Mouse (Mus musculus) megakaryocyte, adult 5-6 weeks (primary cell): ENCODE data around the gene Itga8. TPM values are rescaled to one million over a fixed set of nuclear protein-coding genes. Genes with fewer than 3 reads are reported as not detected.

Source experiments
- ATAC-seq: 2 replicates; pipeline ENCODE4 v1.8.0; 2016; ENCODE audit warnings: mild to moderate bottlenecking, inconsistent platforms; ENCODE audit not compliant: poor library complexity, severe bottlenecking
- total RNA-seq, 2 experiments: library from RNA; stranded (forward) in 1 of 2; stranded (reverse) in 1 of 2; fragments of 153-499, 151-499 nt in 1 of 2; fragments of 221-1000, 200-1000 nt in 1 of 2; gene quantifications; 2 replicates each; pipeline versions ENCODE4 v1.2.3 to v1.2.4; 2015 to 2017

Itga8 gene
- total RNA-seq (2015) (8.3 and 11.4 TPM in 2 replicates), total RNA-seq (2017) (8.9 and 15.0 TPM in 2 replicates)

DNA sequence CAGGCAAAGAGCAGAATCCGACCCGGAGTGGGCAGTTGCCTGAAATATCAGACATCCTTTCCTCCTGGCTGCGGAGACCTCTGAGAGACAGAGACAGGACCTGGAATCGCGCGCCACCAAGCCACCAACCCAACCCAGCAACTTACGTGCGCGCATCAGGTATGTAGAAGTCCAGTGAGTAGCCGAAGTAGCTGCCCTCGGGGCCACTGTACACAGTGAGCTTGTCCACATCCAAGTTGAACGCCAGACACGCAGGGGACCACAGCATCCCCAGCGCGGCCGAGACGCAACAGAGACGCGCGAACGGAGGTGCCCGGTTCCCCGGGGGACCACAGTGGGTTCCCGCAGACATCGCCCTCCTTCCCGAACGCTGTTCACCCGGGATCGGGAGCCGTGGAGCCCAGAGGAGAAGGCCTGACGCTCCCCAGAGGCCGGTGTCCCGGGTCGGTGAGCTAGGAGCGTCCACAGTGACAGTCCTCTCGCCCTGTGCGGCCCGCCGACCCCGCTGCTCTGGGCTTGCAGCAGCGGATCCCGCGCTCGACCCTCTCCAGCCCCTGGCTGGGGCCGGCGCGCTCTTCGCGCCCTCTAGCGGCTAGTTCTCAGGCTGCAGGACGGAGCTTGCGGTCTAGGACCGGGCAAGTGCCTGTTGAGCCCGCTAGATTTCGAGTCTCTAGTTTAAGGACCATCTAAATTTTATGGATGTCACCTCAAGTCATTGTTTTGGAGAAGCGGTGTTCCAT is at the start of gene Itga8:
Itga8 (minus strand) TSS at position 492 of the 740 bp plus-strand sequence.
- ATAC-seq: peak; percentile 96

DNA sequence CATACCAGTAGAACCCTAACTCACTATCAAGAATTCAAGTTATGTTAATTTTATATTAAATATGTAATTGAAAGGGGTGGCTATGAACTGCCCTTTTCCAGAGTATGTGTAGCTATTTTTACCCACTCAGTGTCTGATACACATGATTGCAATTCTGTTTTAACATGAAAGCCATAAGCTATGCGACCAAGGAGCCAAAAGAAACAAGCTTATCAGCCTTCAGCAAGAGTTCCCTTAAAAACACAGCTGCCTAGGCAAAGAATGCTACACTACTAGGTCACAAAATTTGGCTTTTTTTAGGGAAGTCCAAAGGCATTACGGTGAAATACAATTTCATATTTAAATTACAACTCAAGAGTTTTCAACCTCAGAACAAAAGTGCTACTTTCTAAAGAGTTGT is 47.2 kb upstream of the Itga8 start:
- ATAC-seq: no peak

DNA sequence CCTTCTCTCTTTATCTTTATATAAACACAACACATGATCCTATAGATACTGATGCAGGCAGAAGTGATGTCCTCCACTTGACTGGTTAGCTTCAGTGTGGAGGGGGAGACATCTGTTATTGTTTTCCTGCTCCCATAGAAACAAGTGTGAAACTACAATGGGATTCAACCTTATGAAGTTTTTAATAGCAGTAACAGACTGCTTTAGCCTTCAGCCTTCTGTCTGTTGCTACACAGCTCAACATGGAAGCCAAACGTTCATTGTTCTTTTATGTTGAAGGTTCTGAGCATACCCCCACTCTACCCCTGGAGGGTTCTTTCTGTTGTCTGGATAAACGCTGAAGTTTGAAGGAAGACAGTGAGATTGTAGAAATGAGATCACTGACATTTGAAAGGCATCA is 30.2 kb upstream of the Itga8 start:
- ATAC-seq: no peak

DNA sequence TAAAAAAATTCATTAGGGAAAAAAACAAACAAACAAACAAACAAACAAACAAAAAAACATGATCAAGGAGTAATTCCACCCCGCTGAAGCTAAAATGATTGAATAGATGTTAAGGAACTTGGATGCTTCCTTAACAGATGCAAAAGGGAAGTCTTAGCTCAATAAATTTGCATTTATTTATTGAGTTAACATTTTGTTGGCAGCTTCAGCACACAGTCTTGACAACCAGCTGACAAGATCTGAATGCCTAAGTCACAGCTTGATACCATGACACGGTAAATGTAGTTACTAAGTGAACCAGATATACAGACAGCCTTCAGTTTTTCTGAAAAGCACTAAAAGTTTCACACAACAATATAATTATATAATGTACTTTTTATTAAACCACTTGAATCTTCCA is 27.9 kb upstream of the Itga8 start:
- no peak for ATAC-seq

DNA sequence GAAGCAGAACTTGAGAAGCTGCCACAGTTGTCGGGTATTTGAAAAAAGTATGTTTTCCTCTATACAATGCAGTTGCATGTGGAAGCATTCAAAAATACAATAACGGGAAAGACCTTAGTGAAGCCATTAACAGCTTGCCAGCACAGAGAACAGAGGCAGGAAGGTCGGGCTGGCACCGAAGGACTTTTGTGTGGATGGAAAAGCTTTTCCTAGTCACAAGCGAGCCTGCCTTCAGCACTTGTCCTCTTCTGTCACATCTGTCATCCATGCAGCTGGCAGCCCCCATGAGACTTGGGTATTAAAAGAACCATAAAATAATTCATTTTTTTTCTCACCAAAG is 27.3 kb upstream of the Itga8 start:
- ATAC-seq: no peak

DNA sequence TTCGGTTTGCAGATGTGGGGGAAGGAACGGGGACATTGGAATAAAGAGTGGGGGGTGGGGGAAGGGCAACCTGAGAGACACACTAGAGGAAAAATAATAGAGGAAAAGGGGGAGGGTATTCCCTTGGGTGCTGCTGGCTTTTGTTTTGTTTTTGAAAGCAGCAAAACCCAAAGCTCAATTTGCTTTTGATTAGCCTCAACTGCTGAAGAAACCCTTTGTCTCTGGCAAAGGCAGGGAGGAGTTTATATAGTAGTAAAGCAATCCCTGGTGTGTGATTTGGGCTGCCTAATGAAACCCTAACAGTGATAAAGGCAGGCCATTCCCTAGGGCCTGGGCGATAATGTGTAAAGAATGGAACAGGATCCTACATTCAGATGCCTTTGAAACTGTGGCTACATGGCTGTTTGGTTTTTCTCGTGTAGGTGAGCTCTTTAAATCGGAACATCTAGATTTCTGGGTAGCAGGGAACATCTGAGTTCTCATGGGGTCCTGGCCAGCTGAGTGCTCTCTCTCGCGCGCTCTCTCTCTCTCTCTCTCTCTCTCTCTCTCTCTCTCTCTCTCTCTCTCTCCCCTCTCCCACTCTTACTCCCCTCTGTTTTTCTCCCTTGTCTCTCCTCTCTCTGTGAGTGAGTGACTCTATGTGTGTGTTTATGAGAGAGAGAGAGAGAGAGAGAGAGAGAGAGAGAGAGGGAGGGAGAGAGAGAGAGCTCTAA is 26.8 kb upstream of the Itga8 start:
- ATAC-seq: no peak

DNA sequence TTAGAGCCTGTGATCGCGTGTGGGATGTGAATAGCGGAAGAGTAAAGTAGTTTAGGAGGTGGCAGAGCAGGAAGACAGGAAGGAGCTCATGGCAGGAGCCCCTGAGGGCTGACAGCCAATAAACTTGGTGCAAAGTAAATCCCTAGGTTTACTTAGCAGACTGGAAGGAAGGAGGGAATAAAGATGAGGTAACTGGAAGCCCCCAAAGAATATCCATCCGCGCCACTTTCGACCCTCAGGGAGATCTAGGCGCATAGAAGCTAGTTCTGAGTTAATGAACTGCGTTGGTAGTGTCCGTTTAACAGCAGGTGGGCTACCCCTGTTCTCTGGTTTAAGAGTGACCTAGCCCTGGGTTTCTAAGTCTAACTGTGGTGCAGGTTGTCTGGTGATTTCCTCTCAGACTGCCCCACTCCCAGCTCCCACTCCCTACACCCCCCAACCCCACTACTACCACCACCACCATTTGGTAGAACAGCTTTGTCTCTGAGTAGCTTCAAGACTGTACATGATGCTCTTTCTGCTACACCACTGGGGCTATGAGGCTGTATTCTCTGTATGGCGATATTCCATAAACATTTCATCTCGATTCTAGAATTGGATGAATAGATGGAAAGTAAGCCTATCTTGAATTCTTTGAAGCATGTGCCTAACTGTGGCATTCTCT is 26.1 kb upstream of the Itga8 start:
- ATAC-seq: no peak

DNA sequence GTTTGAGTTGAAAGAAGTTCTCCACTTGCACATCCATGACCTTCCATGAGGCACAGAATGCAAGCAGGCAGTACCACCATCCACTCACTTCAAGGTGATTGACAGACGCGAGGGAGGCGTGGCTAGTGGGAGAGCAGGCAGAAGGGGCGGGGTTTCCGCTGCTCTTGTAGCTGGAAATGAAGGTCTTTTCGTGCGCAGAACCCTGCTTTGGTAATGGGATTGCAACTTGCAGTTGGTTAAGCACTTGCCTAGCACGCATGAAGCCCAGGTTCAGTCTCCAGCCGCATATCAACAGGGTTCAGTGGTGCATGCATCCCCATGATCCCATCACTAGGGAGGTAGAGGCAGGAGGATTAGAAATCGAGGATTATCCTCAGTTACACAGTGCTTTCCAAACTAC is 25.5 kb upstream of the Itga8 start:
- ATAC-seq: peak; percentile 76

DNA sequence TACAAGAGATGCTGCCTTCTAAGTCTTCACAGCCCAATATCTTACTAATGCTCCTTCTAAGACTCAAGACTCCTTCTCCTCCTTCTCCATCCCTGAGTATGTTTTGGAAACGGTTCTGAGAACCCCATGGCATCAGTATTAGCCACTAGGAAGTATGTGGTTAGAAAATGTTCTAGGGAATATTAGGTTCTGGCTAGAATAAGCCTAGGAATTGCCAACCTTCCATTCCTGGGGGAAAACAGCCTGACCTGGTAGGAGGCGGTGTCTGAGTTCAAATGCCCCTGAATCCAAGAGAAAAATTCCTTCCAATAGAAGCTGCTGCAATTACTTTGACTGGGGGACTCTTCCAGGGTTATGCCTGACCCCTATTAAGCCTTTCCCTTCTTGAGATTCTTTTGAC is 24.1 kb upstream of the Itga8 start:
- ATAC-seq: no peak

DNA sequence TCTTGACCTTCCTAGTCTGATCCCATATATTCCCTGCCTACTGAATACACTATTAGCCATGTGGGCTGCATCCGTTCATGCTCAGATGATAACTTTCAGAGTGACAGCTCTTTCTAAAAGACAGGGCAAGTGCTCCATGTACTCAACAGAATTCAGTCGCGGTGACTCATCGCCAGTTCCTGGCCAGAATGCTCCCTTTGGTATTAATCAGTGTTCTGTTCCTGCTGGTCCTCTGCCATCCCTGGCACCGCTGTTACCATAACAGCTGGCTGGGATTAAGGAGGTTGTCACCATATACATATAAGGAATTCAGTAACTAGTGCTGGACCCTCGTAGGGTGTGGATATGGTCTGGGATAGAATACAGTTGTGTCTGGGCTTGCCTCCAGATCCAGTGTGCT is 23.7 kb upstream of the Itga8 start:
- no peak for ATAC-seq

DNA sequence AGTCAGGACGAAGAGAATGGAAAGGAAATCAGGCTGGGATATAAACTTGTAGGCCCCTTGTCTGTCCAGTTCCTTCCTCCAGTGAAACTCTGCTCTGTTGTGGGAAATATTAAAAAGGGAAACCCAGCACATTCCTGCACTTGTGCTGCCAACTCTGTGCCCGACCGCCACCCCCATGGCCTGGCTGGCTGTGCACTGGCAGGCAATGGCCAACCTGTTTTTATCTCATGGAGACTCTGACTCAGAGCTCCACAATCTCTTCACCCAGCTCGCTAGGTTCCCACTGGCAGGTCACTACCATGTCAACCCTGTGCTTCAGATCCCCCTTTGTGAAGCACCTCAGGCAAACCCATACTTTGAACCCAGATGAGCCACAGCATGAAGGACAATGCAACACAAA is 19.2 kb upstream of the Itga8 start:
- ATAC-seq: no peak

DNA sequence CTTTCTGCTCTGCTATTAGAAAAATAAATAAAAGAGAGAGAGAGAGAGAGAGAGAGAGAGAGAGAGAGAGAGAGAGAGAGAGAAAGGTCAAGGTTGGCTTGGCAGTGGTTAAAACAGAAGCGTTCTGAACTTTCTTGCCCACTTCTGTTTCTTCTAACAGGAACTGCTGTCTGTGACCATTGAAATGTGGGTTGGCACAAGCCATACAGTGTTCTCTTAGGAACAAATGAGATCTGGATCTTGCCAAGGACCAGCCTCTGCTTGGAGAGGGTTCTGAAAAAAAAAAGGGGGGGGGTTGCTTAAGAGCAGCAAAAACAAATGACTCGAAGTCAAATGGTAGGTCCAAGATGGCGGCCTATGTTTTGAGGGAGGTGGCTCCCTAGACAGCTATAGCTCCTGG is 17.0 kb upstream of the Itga8 start:
- peak; percentile 23; the same call in 1 of the 2 replicates for ATAC-seq

DNA sequence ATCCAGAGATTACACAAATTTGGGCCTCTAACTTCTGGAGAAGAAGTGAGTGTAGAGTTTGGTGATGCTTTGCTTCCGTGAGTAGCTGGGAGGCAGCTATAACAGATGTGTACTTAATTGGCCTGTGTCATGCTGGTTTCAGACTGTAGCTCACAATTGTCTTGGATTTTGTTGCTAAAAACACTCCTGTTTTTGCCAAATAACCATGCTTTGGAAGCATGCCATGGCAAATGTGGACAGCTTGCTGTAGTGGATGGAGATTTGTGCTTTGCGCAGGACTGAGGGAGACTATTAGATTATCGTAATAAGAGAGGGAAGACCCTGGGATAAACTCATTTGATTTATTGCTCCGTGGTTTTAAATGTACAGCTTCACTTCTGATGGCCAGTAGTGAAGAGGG is 16.3 kb upstream of the Itga8 start:
- no peak for ATAC-seq

DNA sequence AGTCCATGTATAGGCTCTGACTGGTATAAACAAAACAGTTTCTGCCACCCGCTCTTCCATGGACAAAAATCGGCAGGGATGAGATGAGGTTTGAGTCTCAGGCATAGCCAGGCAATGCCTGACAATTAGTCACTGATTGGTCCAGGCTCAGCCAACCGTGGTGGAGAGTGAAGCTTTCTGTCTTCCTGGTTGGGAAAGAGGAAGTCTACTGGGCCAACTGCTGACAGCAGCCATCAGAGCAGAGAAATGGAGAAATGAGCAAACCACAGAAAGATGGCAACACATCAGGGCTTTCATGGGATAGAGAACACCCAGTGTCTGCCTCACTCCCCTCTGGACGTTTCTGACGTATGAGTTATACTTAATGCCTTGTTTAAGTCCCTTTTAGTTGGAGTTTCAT is 15.6 kb upstream of the Itga8 start:
- ATAC-seq: peak; percentile 97

DNA sequence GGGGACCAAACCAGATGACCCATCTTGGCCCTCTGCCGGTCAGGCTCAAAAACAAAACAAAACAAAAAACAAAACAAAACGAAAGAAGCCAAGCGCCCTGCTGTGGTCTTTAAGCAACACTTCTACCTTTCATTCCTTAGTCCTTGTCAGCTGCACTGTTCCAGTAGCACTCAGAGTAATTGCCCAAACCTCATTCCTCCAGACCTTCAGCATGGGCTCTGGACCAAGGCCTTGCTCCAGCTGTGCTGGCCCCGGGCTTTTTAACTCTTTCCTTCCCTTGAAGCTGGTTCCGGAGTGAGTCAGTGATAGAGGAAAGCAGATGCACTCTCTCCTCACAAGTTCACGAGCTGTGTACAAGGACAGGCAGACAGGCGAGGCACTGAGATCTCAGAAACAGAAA is 14.6 kb upstream of the Itga8 start:
- no peak for ATAC-seq

DNA sequence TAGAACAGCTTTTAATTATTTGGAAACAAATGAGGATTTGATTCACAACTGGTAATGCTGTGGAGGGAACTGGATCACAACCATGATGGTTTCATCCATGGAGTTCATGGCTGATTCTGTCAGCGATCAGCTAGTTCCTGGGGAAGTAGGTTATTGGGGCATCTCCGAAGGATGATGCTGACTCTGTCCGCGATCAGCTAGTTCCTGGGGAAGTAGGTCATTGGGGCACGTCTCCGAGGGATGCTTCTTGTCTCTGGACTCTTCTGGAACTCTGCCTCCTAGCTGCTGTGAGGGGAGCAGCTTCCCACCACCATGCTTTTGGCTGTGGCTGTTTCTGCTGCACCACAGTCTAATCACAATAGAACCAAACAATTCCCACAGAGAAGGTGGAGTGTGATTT is 12.3 kb upstream of the Itga8 start:
- ATAC-seq: peak; percentile 56

DNA sequence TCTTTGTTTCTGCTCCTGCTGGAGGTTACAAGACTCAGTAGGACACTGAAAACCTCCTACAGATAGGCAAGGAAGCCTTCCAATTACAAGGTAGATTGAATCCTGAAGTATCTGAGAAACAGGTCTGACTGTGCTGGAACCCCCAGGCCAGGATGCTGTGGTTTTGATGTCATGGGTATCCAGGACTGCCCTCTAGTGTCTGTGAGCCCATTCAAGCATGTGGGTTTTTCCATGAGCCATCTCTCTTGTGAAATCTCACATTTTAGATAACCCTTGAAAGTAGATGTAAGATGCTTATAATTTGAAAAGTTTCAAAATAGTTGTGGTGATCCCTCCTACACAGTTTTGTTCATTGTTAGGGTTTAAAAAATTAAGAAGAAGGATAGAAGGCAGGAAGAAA is 6.7 kb upstream of the Itga8 start:
- peak; percentile 66 for ATAC-seq

DNA sequence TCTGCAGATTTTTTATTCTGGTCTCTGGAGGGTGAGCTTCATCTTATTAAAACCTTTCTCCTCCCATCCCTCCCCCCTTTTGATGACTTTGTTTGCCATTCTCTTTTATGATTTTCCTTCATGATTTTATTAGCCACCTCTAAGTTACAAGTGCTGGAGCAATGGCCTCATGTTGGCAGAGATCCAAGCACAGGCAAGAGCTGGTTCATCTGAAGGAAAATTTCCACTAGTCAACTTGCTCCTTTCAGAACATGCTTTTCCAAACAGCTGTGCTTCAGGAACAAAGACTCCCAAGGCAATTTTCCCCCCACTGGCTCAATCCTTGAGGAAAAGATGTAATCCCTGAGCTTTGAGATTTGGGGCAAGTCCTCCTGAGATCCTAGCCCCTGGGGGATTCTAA is 5.6 kb upstream of the Itga8 start:
- no peak for ATAC-seq

DNA sequence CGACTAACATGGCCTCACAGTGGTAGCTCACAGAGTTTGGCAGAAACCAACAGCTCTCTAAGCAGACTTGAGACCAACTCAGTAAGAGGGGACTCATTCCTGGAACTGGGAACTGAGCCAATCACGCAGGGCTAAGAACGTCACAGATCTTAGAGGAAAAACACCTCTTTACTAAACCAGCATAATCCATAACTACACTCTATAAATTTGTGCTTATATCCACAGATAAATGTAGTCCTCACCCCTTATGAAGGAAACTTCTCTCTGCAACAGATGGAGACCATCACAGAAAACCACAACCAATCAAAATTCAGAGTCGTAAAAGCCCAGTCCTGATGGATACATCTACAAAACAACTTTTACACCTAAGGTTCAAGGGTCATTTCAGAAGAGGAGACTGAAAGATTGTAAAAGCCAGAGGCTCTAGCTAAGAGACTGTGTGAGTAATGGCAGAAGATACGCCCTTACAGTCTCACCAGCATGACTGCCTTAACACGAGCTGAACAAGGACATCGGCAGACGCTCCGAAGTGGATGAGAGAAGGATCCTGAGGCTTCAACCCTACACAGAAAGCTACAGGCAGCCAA is 3.4 kb upstream of the Itga8 start:
- no peak for ATAC-seq

DNA sequence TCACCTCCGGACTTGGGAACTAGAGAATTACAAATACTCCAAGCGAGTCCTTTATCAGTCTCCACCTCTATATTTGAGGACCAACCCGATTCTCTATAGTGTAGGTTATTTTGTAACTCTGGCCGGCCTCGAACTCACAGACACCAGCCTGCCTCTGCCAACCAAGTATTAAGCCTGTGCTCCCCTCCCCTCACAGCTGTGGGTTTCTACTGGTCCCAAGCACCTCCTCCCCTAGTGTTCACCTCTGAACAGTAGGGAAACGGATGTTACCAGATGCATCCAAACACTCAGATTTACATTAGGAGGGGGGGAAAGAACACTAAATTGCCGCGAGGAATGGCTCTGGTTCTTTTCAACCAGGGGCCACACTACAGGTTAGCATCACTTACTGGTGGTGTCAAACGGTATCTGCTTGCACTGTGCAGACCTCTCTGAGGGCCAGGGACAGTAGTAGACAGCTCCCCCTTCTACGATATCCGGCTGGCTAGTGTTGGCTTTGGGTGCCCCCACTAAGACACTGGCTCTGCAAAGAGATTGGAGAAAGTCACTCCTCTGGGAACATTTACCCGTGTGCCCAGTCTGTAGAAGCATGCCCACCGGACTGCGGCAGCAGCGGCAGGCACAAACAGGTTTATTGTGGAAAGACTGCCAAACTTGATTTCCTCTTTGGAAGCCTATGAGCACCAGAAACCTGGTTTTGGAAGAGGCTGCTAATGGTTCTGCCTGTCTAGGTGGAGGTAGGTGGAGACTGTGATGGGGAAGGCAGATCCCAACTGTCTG is 1.1 kb downstream of the Itga8 start:
- ATAC-seq: no peak

DNA sequence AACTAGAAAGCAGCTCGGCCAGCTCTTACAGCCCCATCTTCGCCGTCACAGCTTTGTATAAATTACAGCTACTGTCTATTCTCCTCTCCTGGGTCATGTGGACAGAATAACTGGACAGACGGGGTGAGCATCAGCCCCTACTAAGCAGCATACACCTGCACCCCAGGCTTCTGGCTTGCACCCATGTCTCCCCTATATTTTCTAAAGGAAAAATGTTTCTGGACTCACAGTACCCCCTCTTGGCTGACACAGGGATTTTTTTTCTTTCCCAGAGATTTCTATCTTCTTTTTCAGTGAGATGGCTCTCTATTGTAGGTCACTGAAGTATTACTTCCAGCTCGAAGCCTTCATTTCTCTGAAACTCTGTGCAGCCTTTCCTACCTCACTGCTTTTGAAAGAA is 4.4 kb downstream of the Itga8 start:
- ATAC-seq: no peak
